Mouse (Mus musculus): ENCODE measurements at regions not wholly inside any gene's neighbourhood (a gene's known extent, or its start where the extent isn't known, plus 50 kb on each side); places are given as distances from the start of the nearest gene placed in this dataset.

DNA sequence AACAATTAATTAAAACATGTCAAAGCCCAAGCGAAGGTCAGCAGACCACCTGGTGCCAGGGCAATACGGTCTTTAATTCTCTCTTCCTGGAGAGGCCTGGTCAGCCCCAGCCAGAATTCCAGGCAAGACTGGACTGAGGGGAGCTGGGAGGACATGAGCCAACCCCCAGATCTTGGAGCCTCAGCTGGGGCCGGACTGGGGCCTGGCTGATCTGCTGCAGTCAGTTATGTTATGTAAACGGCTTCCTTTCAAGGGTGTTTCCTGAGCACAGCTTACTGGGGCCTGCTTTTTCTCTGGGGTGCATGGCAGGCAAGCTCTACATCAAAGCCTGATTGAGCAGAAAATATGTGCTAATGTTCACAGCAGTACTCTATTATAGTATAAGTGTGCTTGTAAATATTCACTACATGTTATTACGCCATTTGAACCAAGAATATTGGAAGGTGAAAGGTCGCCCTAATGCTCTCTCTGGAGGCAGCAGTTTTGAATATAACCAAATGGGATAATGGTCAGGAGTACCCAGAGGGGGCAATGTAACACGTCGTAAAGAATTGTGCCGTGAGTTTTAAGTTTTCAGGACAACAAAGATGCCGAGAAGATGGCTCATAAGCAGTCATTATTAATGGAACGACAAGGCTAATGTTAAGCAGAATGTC is 96.5 kb upstream of the Mgmt start:
- 76% methylated on average over 11 of the region's 11 CpGs for WGBS
- no peaks in the 10 kb centered on the region; the same call in 1 of the 2 replicates for H3K4me1 ChIP-seq (ENCODE audit: control insufficient read depth, insufficient read depth, low read length)
- DNase-seq (ENCODE audit: extremely low read depth, low read depth, low spot score) = peak; percentile 10
- no peak for TF ChIP-seq POLR2A (IDR thresholded peaks at IDR 0.05; ENCODE audit: extremely low read depth, insufficient read depth, low read length)
- no peak for TF ChIP-seq CTCF (IDR thresholded peaks at IDR 0.05; ENCODE audit: low read depth, low read length)
- H3K36me3 ChIP-seq (ENCODE audit: control insufficient read depth, insufficient read depth, low read length) = no peaks in the 10 kb centered on the region
- peaks cover 6% of the 10 kb centered on the region; the same call in 1 of the 2 replicates for H3K27me3 ChIP-seq (ENCODE audit: control insufficient read depth, insufficient read depth, low read length)
- H3K4me3 ChIP-seq (ENCODE audit: insufficient read depth, low read depth, low read length) = no peak overlapping the region
- no peak overlapping the region for H3K9ac ChIP-seq (ENCODE audit: low read depth, low read length)
- no peak overlapping the region for H3K27ac ChIP-seq (replicated peaks; ENCODE audit: insufficient read depth, low read depth, low read length)
- H3K79me2 ChIP-seq (ENCODE audit: control insufficient read depth, insufficient read depth, low read length) = no peaks in the 10 kb centered on the region

- H3K36me3 ChIP-seq (ENCODE audit: control insufficient read depth, insufficient read depth, low read length) = no peaks in the 10 kb centered on the region
- no peaks in the 10 kb centered on the region for H3K79me2 ChIP-seq (ENCODE audit: control insufficient read depth, insufficient read depth, low read length)
- H3K27ac ChIP-seq (replicated peaks; ENCODE audit: insufficient read depth, low read depth, low read length) = no peak overlapping the region
- H3K9ac ChIP-seq (ENCODE audit: low read depth, low read length) = no peak overlapping the region
- no peaks in the 10 kb centered on the region; the same call in 1 of the 2 replicates for H3K4me1 ChIP-seq (ENCODE audit: control insufficient read depth, insufficient read depth, low read length)
- DNase-seq (ENCODE audit: extremely low read depth, low read depth, low spot score) = no peak
- TF ChIP-seq POLR2A (IDR thresholded peaks at IDR 0.05; ENCODE audit: extremely low read depth, insufficient read depth, low read length) (no peak), CTCF (IDR thresholded peaks at IDR 0.05; ENCODE audit: low read depth, low read length) (no peak)
- 83% methylated on average over 3 of the region's 3 CpGs for WGBS
- peaks cover 6% of the 10 kb centered on the region; the same call in 1 of the 2 replicates for H3K27me3 ChIP-seq (ENCODE audit: control insufficient read depth, insufficient read depth, low read length)
- H3K4me3 ChIP-seq (ENCODE audit: insufficient read depth, low read depth, low read length) = no peak overlapping the region
Observed at GRCm38 (mm10) chr7:136798605-136799004, 95.8 kb upstream of the Mgmt start.

- no peak for DNase-seq (ENCODE audit: extremely low read depth, low read depth, low spot score)
- Histone ChIP-seq H3K79me2 (ENCODE audit: control insufficient read depth, insufficient read depth, low read length) (no peaks in the 10 kb centered on the region), H3K4me1 (ENCODE audit: control insufficient read depth, insufficient read depth, low read length) (no peaks in the 10 kb centered on the region), H3K27me3 (ENCODE audit: control insufficient read depth, insufficient read depth, low read length) (no peaks in the 10 kb centered on the region), H3K4me3 (ENCODE audit: insufficient read depth, low read depth, low read length) (no peak overlapping the region), H3K36me3 (ENCODE audit: control insufficient read depth, insufficient read depth, low read length) (no peaks in the 10 kb centered on the region), H3K9ac (ENCODE audit: low read depth, low read length) (no peak overlapping the region), H3K27ac (replicated peaks; ENCODE audit: insufficient read depth, low read depth, low read length) (no peak overlapping the region)
- no peak for TF ChIP-seq CTCF (IDR thresholded peaks at IDR 0.05; ENCODE audit: low read depth, low read length)
- TF ChIP-seq POLR2A (IDR thresholded peaks at IDR 0.05; ENCODE audit: extremely low read depth, insufficient read depth, low read length) = no peak
- 94% methylated on average over 6 of the region's 6 CpGs for WGBS
Observed at GRCm38 (mm10) chr7:136807101-136807500, 87.3 kb upstream of the Mgmt start.

DNA sequence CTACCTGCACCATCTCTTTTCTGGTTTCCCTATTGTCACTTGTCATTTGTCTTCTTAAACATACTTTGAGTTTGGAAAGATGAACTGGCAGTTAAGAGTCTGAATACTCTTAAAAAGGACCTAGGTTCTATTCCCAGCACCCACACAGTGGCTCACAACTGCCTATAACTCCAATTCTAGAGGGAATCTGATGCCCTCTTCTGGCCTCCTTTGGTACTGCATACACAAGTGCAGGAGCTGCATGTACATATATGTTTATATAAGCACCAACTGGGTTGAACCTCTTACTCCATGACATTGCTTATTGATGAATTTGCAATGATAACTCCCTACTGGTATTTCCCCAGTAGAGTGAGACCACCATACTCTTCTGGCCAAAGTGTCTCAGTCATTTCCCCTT is 86.4 kb upstream of the Mgmt start:
- no peak for DNase-seq (ENCODE audit: extremely low read depth, low read depth, low spot score)
- H3K79me2 ChIP-seq (ENCODE audit: control insufficient read depth, insufficient read depth, low read length) = no peaks in the 10 kb centered on the region
- H3K27me3 ChIP-seq (ENCODE audit: control insufficient read depth, insufficient read depth, low read length) = no peaks in the 10 kb centered on the region
- no peaks in the 10 kb centered on the region for H3K36me3 ChIP-seq (ENCODE audit: control insufficient read depth, insufficient read depth, low read length)
- H3K4me1 ChIP-seq (ENCODE audit: control insufficient read depth, insufficient read depth, low read length) = no peaks in the 10 kb centered on the region
- no peak for TF ChIP-seq POLR2A (IDR thresholded peaks at IDR 0.05; ENCODE audit: extremely low read depth, insufficient read depth, low read length)
- no peak for TF ChIP-seq CTCF (IDR thresholded peaks at IDR 0.05; ENCODE audit: low read depth, low read length)
- H3K27ac ChIP-seq (replicated peaks; ENCODE audit: insufficient read depth, low read depth, low read length) = no peak overlapping the region
- no peak overlapping the region for H3K9ac ChIP-seq (ENCODE audit: low read depth, low read length)
- no peak overlapping the region for H3K4me3 ChIP-seq (ENCODE audit: insufficient read depth, low read depth, low read length)

DNA sequence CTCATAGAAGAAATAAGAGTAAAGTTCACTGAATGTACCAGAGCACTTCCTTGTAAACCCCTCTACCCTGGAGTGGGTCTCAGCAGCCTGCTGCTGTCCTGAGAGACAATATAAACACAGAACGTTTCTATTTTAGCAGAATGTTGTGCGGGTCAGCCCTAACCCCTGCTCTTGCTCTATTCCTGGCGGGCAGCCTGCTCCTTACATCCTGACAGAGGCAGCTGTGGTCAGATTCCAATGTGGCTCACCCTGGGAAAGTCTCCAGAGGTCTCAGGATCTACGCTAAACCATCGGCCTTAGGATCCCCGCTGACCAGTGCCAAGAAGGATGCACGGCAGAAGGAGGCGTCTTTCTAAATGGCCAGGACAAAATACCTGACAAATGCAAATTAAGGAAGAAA is 84.8 kb upstream of the Mgmt start:
- no peak for DNase-seq (ENCODE audit: extremely low read depth, low read depth, low spot score)

GRCm38 (mm10) chr7:136813691-136814325 is 80.6 kb upstream of the Mgmt start:
- 49% methylated on average over 9 of the region's 9 CpGs for WGBS
- DNase-seq (ENCODE audit: extremely low read depth, low read depth, low spot score) = peak; percentile 96

More for the DNA sequence above, 84.8 kb upstream of the Mgmt start:
- Histone ChIP-seq H3K9ac (ENCODE audit: low read depth, low read length) (no peak overlapping the region), H3K4me3 (ENCODE audit: insufficient read depth, low read depth, low read length) (no peak overlapping the region), H3K36me3 (ENCODE audit: control insufficient read depth, insufficient read depth, low read length) (no peaks in the 10 kb centered on the region), H3K4me1 (ENCODE audit: control insufficient read depth, insufficient read depth, low read length) (peaks cover 3% of the 10 kb centered on the region; the same call in 1 of the 2 replicates), H3K27ac (replicated peaks; ENCODE audit: insufficient read depth, low read depth, low read length) (no peak overlapping the region), H3K27me3 (ENCODE audit: control insufficient read depth, insufficient read depth, low read length) (no peaks in the 10 kb centered on the region), H3K79me2 (ENCODE audit: control insufficient read depth, insufficient read depth, low read length) (no peaks in the 10 kb centered on the region)
- WGBS = 80% methylated on average over 8 of the region's 8 CpGs
- no peak for TF ChIP-seq CTCF (IDR thresholded peaks at IDR 0.05; ENCODE audit: low read depth, low read length)
- TF ChIP-seq POLR2A (IDR thresholded peaks at IDR 0.05; ENCODE audit: extremely low read depth, insufficient read depth, low read length) = no peak

More at GRCm38 (mm10) chr7:136813691-136814325, 80.6 kb upstream of the Mgmt start:
- Histone ChIP-seq H3K27me3 (ENCODE audit: control insufficient read depth, insufficient read depth, low read length) (no peaks in the 10 kb centered on the region), H3K9ac (ENCODE audit: low read depth, low read length) (no peak overlapping the region), H3K27ac (replicated peaks; ENCODE audit: insufficient read depth, low read depth, low read length) (no peak overlapping the region), H3K79me2 (ENCODE audit: control insufficient read depth, insufficient read depth, low read length) (no peaks in the 10 kb centered on the region), H3K4me1 (ENCODE audit: control insufficient read depth, insufficient read depth, low read length) (peaks cover 5% of the 10 kb centered on the region; the same call in 1 of the 2 replicates), H3K36me3 (ENCODE audit: control insufficient read depth, insufficient read depth, low read length) (no peaks in the 10 kb centered on the region), H3K4me3 (ENCODE audit: insufficient read depth, low read depth, low read length) (no peak overlapping the region)
- no peak for TF ChIP-seq CTCF (IDR thresholded peaks at IDR 0.05; ENCODE audit: low read depth, low read length)
- no peak for TF ChIP-seq POLR2A (IDR thresholded peaks at IDR 0.05; ENCODE audit: extremely low read depth, insufficient read depth, low read length)
